Mouse (Mus musculus): ENCODE measurements at regions not wholly inside any gene's neighbourhood (a gene's known extent, or its start where the extent isn't known, plus 50 kb on each side); places are given as distances from the start of the nearest gene placed in this dataset.

- H3K36me3 ChIP-seq (replicated peaks; ENCODE audit: control insufficient read depth, insufficient read depth, low read length) = no peaks in the 10 kb centered on the region
- H3K4me3 ChIP-seq (ENCODE audit: low read depth, low read length) = no peak overlapping the region
- H3K9me3 ChIP-seq (replicated peaks; ENCODE audit: control insufficient read depth, low read length) = no peaks in the 10 kb centered on the region
- 89% methylated on average over 11 of the region's 11 CpGs for WGBS
- H3K9ac ChIP-seq (replicated peaks; ENCODE audit: low read depth, low read length) = no peak overlapping the region
- no peak overlapping the region for H3K4me2 ChIP-seq (ENCODE audit: low read depth, low read length)
- TF ChIP-seq EP300 (IDR thresholded peaks at IDR 0.05; ENCODE audit: low read depth) = no peak
- TF ChIP-seq CTCF (IDR thresholded peaks at IDR 0.05; ENCODE audit: low read depth) = no peak
- ATAC-seq (ENCODE audit: insufficient read depth, low read depth) = no peak
- H3K27ac ChIP-seq (ENCODE audit: low read depth) = no peak overlapping the region
- H3K27me3 ChIP-seq (ENCODE audit: control insufficient read depth, insufficient read depth, low read length) = no peaks in the 10 kb centered on the region
- H3K4me1 ChIP-seq (ENCODE audit: control insufficient read depth, insufficient read depth) = peaks cover 19% of the 10 kb centered on the region
- no peak for DNase-seq (ENCODE audit: low spot score)
Observed at GRCm38 (mm10) chr4:32167151-32167550, 71.5 kb upstream of the Bach2 start.

- Histone ChIP-seq H3K4me3 (ENCODE audit: low read depth, low read length) (no peak overlapping the region), H3K27ac (ENCODE audit: low read depth) (no peak overlapping the region), H3K4me1 (ENCODE audit: control insufficient read depth, insufficient read depth) (peaks cover 16% of the 10 kb centered on the region), H3K27me3 (ENCODE audit: control insufficient read depth, insufficient read depth, low read length) (no peaks in the 10 kb centered on the region), H3K9me3 (replicated peaks; ENCODE audit: control insufficient read depth, low read length) (no peaks in the 10 kb centered on the region), H3K4me2 (ENCODE audit: low read depth, low read length) (peak overlapping the region; percentile 28; the same call in 1 of the 2 replicates), H3K9ac (replicated peaks; ENCODE audit: low read depth, low read length) (no peak overlapping the region), H3K36me3 (replicated peaks; ENCODE audit: control insufficient read depth, insufficient read depth, low read length) (no peaks in the 10 kb centered on the region)
- DNase-seq (ENCODE audit: low spot score) = peak; percentile 45
- peak; percentile 33; the same call in 1 of the 2 replicates for ATAC-seq (ENCODE audit: insufficient read depth, low read depth)
- TF ChIP-seq EP300 (IDR thresholded peaks at IDR 0.05; ENCODE audit: low read depth) = no peak
- no peak for TF ChIP-seq CTCF (IDR thresholded peaks at IDR 0.05; ENCODE audit: low read depth)
- WGBS = 8% methylated on average over 4 of the region's 4 CpGs
Observed at GRCm38 (mm10) chr4:32170106-32170459, 68.5 kb upstream of the Bach2 start.

- peaks cover 16% of the 10 kb centered on the region for H3K4me1 ChIP-seq (ENCODE audit: control insufficient read depth, insufficient read depth)
- H3K27me3 ChIP-seq (ENCODE audit: control insufficient read depth, insufficient read depth, low read length) = no peaks in the 10 kb centered on the region
- H3K27ac ChIP-seq (ENCODE audit: low read depth) = 0 out of 2 replicates have a peak overlapping the region, but pooled peaks have one; percentile 3
- DNase-seq (ENCODE audit: low spot score) (no peak), ATAC-seq (ENCODE audit: insufficient read depth, low read depth) (no peak)
- WGBS = 29% methylated on average over 15 of the region's 15 CpGs
- no peak overlapping the region for H3K9ac ChIP-seq (replicated peaks; ENCODE audit: low read depth, low read length)
- no peak overlapping the region for H3K4me3 ChIP-seq (ENCODE audit: low read depth, low read length)
- H3K9me3 ChIP-seq (replicated peaks; ENCODE audit: control insufficient read depth, low read length) = no peaks in the 10 kb centered on the region
- peak overlapping the region; percentile 28 for H3K4me2 ChIP-seq (ENCODE audit: low read depth, low read length)
- TF ChIP-seq CTCF (IDR thresholded peaks at IDR 0.05; ENCODE audit: low read depth) (no peak), EP300 (IDR thresholded peaks at IDR 0.05; ENCODE audit: low read depth) (no peak)
- H3K36me3 ChIP-seq (replicated peaks; ENCODE audit: control insufficient read depth, insufficient read depth, low read length) = no peaks in the 10 kb centered on the region
Observed at GRCm38 (mm10) chr4:32170460-32171192, 68.0 kb upstream of the Bach2 start.

GRCm38 (mm10) chr4:32171291-32171690 is 67.3 kb upstream of the Bach2 start:
- TF ChIP-seq CTCF (IDR thresholded peaks at IDR 0.05; ENCODE audit: low read depth) (no peak), EP300 (IDR thresholded peaks at IDR 0.05; ENCODE audit: low read depth) (no peak)
- Histone ChIP-seq H3K27ac (ENCODE audit: low read depth) (no peak overlapping the region), H3K9ac (replicated peaks; ENCODE audit: low read depth, low read length) (no peak overlapping the region), H3K4me2 (ENCODE audit: low read depth, low read length) (no peak overlapping the region), H3K4me1 (ENCODE audit: control insufficient read depth, insufficient read depth) (peaks cover 16% of the 10 kb centered on the region), H3K27me3 (ENCODE audit: control insufficient read depth, insufficient read depth, low read length) (no peaks in the 10 kb centered on the region), H3K9me3 (replicated peaks; ENCODE audit: control insufficient read depth, low read length) (no peaks in the 10 kb centered on the region), H3K4me3 (ENCODE audit: low read depth, low read length) (no peak overlapping the region), H3K36me3 (replicated peaks; ENCODE audit: control insufficient read depth, insufficient read depth, low read length) (no peaks in the 10 kb centered on the region)
- no peak for DNase-seq (ENCODE audit: low spot score)
- WGBS = 94% methylated on average over 6 of the region's 6 CpGs
- no peak for ATAC-seq (ENCODE audit: insufficient read depth, low read depth)

- ATAC-seq (ENCODE audit: insufficient read depth, low read depth) = no peak
- H3K9me3 ChIP-seq (replicated peaks; ENCODE audit: control insufficient read depth, low read length) = no peaks in the 10 kb centered on the region
- no peak overlapping the region for H3K4me3 ChIP-seq (ENCODE audit: low read depth, low read length)
- H3K4me1 ChIP-seq (ENCODE audit: control insufficient read depth, insufficient read depth) = peaks cover 16% of the 10 kb centered on the region
- WGBS = 81% methylated on average over 4 of the region's 4 CpGs
- no peaks in the 10 kb centered on the region for H3K36me3 ChIP-seq (replicated peaks; ENCODE audit: control insufficient read depth, insufficient read depth, low read length)
- TF ChIP-seq EP300 (IDR thresholded peaks at IDR 0.05; ENCODE audit: low read depth) (no peak), CTCF (IDR thresholded peaks at IDR 0.05; ENCODE audit: low read depth) (no peak)
- no peak overlapping the region for H3K4me2 ChIP-seq (ENCODE audit: low read depth, low read length)
- H3K27me3 ChIP-seq (ENCODE audit: control insufficient read depth, insufficient read depth, low read length) = no peaks in the 10 kb centered on the region
- no peak for DNase-seq (ENCODE audit: low spot score)
- H3K9ac ChIP-seq (replicated peaks; ENCODE audit: low read depth, low read length) = no peak overlapping the region
- no peak overlapping the region for H3K27ac ChIP-seq (ENCODE audit: low read depth)
Observed at GRCm38 (mm10) chr4:32172992-32173391, 65.6 kb upstream of the Bach2 start.

GRCm38 (mm10) chr4:32174771-32175170 is 63.8 kb upstream of the Bach2 start:
- Histone ChIP-seq H3K27me3 (ENCODE audit: control insufficient read depth, insufficient read depth, low read length) (no peaks in the 10 kb centered on the region), H3K9ac (replicated peaks; ENCODE audit: low read depth, low read length) (no peak overlapping the region), H3K4me3 (ENCODE audit: low read depth, low read length) (no peak overlapping the region), H3K27ac (ENCODE audit: low read depth) (no peak overlapping the region), H3K36me3 (replicated peaks; ENCODE audit: control insufficient read depth, insufficient read depth, low read length) (no peaks in the 10 kb centered on the region), H3K9me3 (replicated peaks; ENCODE audit: control insufficient read depth, low read length) (no peaks in the 10 kb centered on the region), H3K4me1 (ENCODE audit: control insufficient read depth, insufficient read depth) (peaks cover 20% of the 10 kb centered on the region), H3K4me2 (ENCODE audit: low read depth, low read length) (no peak overlapping the region)
- 63% methylated on average over 7 of the region's 7 CpGs for WGBS
- no peak for DNase-seq (ENCODE audit: low spot score)
- TF ChIP-seq EP300 (IDR thresholded peaks at IDR 0.05; ENCODE audit: low read depth) = no peak
- no peak for TF ChIP-seq CTCF (IDR thresholded peaks at IDR 0.05; ENCODE audit: low read depth)
- no peak for ATAC-seq (ENCODE audit: insufficient read depth, low read depth)

Data from heart, postnatal 0 days (tissue).